Comparison of ENCODE assay signal across 10 mouse cellular contexts in the genomic region with DNA sequence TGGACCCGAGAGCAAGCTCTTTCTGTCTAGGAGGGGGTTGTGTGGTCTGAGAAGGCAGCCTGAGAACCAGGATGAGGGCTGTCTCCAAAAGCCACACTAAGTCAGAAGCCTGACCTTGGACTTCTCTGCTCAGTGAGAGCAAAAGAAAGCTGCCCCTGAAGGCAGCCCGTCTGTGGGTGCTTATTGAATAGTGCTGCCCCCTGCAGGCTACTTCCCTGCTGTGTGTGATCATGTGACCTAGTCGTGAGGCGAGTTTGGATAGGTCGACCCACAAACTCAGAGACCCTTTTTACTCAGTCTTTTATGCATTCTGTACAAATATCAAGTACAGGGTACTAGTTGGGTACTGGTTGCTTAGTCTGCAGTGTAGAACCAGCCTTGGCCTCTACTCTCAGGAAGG. TPM values are rescaled to one million over a fixed set of nuclear protein-coding genes. Genes with fewer than 3 reads are reported as not detected.
DNase-seq lines count a peak whose midpoint lies in the region; ATAC-seq and TF ChIP-seq lines count a peak whose summit lies in the region.
"Had no signal": no experiment of that assay in that cellular context is flagged by ENCODE, and none has a peak within 500 bp of the region (broad histone marks: within the 10 kb centered on the region; RNA-seq: fewer than 3 reads in every experiment).

No protein-coding gene starts in this region.

- no peak for DNase-seq in midbrain, postnatal 0 days (ENCODE audit: low spot score)
- DNase-seq in brain, adult 2 months (ENCODE audit: low read depth, low spot score): peak; percentile 39
- DNase-seq in lung, embryonic 14.5 days: no peak
- DNase-seq in thymus, postnatal 25 days: peak; percentile 26
- no peak for DNase-seq in ovary, adult 18-20 months (ENCODE audit: low spot score)
- no peak for DNase-seq in right cerebral cortex, postnatal 10 days (ENCODE audit: low spot score in 2 of 2)

- H3K4me3 ChIP-seq in midbrain, postnatal 0 days (ENCODE audit: low read depth, low read length): no peak overlapping the region
- no peak overlapping the region for H3K4me3 ChIP-seq in midbrain, embryonic 15.5 days
- H3K4me3 ChIP-seq in lung, embryonic 14.5 days (ENCODE audit: low read depth, low read length): no peak overlapping the region
- H3K4me3 ChIP-seq: limb, embryonic 10.5 days had no signal

- H3K27ac ChIP-seq in midbrain, postnatal 0 days (ENCODE audit: low read depth, low read length): no peak overlapping the region
- no peak overlapping the region for H3K27ac ChIP-seq in midbrain, embryonic 15.5 days
- H3K27ac ChIP-seq in lung, embryonic 14.5 days (ENCODE audit: low read depth): no peak overlapping the region
- H3K27ac ChIP-seq: limb, embryonic 10.5 days had no signal

- peaks cover 5% of the 10 kb centered on the region; the same call in 1 of the 2 replicates for H3K4me1 ChIP-seq in midbrain, postnatal 0 days (ENCODE audit: insufficient read depth, low read length)
- peaks cover 10% of the 10 kb centered on the region; the same call in 1 of the 2 replicates for H3K4me1 ChIP-seq in midbrain, embryonic 15.5 days
- H3K4me1 ChIP-seq in lung, embryonic 14.5 days (ENCODE audit: insufficient read depth): peaks cover 3% of the 10 kb centered on the region; the same call in 1 of the 2 replicates

- WGBS in midbrain, postnatal 0 days: 60% methylated on average over 5 of the region's 5 CpGs
- 75% methylated on average over 5 of the region's 5 CpGs for WGBS in midbrain, embryonic 15.5 days
- 73% methylated on average over 5 of the region's 5 CpGs for WGBS in lung, embryonic 14.5 days

- no peak overlapping the region for H3K9ac ChIP-seq in midbrain, postnatal 0 days (replicated peaks; ENCODE audit: low read length, poor library complexity, severe bottlenecking)
- no peak overlapping the region for H3K9ac ChIP-seq in midbrain, embryonic 15.5 days
- no peak overlapping the region for H3K9ac ChIP-seq in lung, embryonic 14.5 days

- ATAC-seq in midbrain, postnatal 0 days (ENCODE audit: low FRiP score): no peak
- ATAC-seq in midbrain, embryonic 15.5 days (replicated peaks): no peak
- no peak for ATAC-seq in lung, embryonic 14.5 days (ENCODE audit: insufficient read depth)

- H3K36me3 ChIP-seq in midbrain, postnatal 0 days (ENCODE audit: insufficient read depth, low read length): no peaks in the 10 kb centered on the region
- no peaks in the 10 kb centered on the region for H3K36me3 ChIP-seq in midbrain, embryonic 15.5 days (replicated peaks)
- H3K36me3 ChIP-seq in lung, embryonic 14.5 days (ENCODE audit: insufficient read depth): no peaks in the 10 kb centered on the region
- H3K36me3 ChIP-seq: limb, embryonic 10.5 days had no signal

- H3K4me2 ChIP-seq in midbrain, postnatal 0 days (ENCODE audit: low read depth, low read length, poor library complexity, severe bottlenecking): no peak overlapping the region
- no peak overlapping the region for H3K4me2 ChIP-seq in midbrain, embryonic 15.5 days
- H3K4me2 ChIP-seq in lung, embryonic 14.5 days: no peak overlapping the region

- no peaks in the 10 kb centered on the region for H3K9me3 ChIP-seq in midbrain, postnatal 0 days (ENCODE audit: low read length)
- no peaks in the 10 kb centered on the region for H3K9me3 ChIP-seq in midbrain, embryonic 15.5 days
- no peaks in the 10 kb centered on the region for H3K9me3 ChIP-seq in lung, embryonic 14.5 days (ENCODE audit: low read depth, low read length)
- H3K9me3 ChIP-seq: limb, embryonic 10.5 days had no signal

- peak; percentile 25 for TF ChIP-seq CTCF in midbrain, postnatal 0 days (IDR thresholded peaks at IDR 0.05)
- peak; percentile 26 for TF ChIP-seq CTCF in lung, embryonic 14.5 days (IDR thresholded peaks at IDR 0.05; ENCODE audit: low read depth)

- no peaks in the 10 kb centered on the region for H3K27me3 ChIP-seq in midbrain, postnatal 0 days (ENCODE audit: insufficient read depth, low read length)
- no peaks in the 10 kb centered on the region for H3K27me3 ChIP-seq in midbrain, embryonic 15.5 days (replicated peaks)
- no peaks in the 10 kb centered on the region for H3K27me3 ChIP-seq in lung, embryonic 14.5 days (ENCODE audit: insufficient read depth, low read length)

RNA-seq across cellular contexts. Expression of a gene that starts 21.1 kb away (rescaled TPM):
- total RNA-seq in midbrain, postnatal 0 days (2014; rRNA removed): 14.5 and 15.4 TPM in 2 replicates
- 16.1 and 17.2 TPM in 2 replicates for polyA plus RNA-seq in midbrain, postnatal 0 days (2015; fragmentation: Nextera tagmentation; extraction: Ambion mirVana)
- 13.2 and 13.9 TPM in 2 replicates for polyA plus RNA-seq in midbrain, embryonic 15.5 days (2015; fragmentation: Nextera tagmentation; extraction: Ambion mirVana)
- polyA plus RNA-seq in lung, embryonic 14.5 days (2014; fragmentation: Nextera tagmentation; extraction: Ambion mirVana): 16.1 and 16.3 TPM in 2 replicates

RNA-seq across cellular contexts. Expression of a gene that starts 42.7 kb away (rescaled TPM):
- total RNA-seq in midbrain, postnatal 0 days (2014; rRNA removed): not detected in 2 replicates
- polyA plus RNA-seq in midbrain, postnatal 0 days (2015; fragmentation: Nextera tagmentation; extraction: Ambion mirVana): 0.38 TPM in 1 of 2 replicates, not detected in the other
- 0.32 TPM in 1 of 2 replicates, not detected in the other for polyA plus RNA-seq in midbrain, embryonic 15.5 days (2015; fragmentation: Nextera tagmentation; extraction: Ambion mirVana)
- polyA plus RNA-seq in lung, embryonic 14.5 days (2014; fragmentation: Nextera tagmentation; extraction: Ambion mirVana): not detected in 2 replicates
- total RNA-seq: adrenal gland, postnatal 4 days had no signal
- polyA plus RNA-seq: hindbrain, embryonic 11.5 days; limb, embryonic 10.5 days had no signal

Comparison
In these comparisons a context has a peak if more than half of its experiments do, and no peak if none do; other contexts are left out.
1. DNase-seq: peak in brain, adult 2 months (single experiment) and thymus, postnatal 25 days (single experiment); none in midbrain, postnatal 0 days (single experiment), lung, embryonic 14.5 days (single experiment), ovary, adult 18-20 months (single experiment) and right cerebral cortex, postnatal 10 days (0 of 2).